Mouse (Mus musculus): ENCODE data around the gene Ankrd39.
"Not testable (repeated sequence)": the region's sequence is repeated elsewhere in the genome, so short reads cannot be mapped to it uniquely, and the experiment has no call there.

Gene Ankrd39

GRCm38 (mm10) chr1:36551904-36552303 is 4.7 kb upstream of the Ankrd39 start:
- no peak for DNase-seq

DNA sequence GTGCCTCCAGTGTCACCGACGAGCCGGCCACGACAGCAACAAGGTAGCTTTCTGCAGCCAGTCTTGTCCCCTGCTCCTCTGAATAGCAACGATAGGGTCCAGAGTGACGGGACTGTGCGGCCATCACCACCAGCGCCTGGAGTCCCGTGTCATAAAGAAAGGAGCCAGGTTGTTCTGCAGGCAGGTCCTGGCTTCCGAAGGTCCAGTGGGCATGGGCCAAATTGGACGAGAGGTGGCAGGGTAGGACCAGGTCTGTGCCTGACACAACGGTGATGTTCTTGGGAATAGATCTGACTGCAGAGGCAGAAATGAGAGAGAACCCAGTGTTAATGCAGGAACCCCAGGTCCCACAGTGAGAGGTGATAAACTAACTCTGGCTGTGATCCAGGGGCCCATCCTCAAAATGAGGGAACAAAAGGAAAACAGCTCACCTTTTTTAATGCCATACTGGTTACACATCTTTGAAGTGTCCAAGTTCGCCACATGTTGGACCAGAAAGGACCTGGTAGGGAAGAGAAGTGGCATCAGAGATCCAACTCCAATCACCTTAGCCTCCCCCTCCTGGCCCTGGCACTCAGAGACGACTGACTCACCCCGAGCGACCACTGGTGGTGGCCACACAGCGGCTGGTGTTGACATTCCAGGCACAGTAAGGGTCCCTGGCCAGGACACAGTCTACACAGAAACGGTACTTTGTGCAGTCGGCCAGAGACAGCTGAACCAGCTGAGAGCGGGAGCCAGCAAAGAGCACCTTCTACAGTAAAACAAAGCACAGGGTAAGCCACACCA is 3.0 kb upstream of the Ankrd39 start:
- no peak for DNase-seq

DNA sequence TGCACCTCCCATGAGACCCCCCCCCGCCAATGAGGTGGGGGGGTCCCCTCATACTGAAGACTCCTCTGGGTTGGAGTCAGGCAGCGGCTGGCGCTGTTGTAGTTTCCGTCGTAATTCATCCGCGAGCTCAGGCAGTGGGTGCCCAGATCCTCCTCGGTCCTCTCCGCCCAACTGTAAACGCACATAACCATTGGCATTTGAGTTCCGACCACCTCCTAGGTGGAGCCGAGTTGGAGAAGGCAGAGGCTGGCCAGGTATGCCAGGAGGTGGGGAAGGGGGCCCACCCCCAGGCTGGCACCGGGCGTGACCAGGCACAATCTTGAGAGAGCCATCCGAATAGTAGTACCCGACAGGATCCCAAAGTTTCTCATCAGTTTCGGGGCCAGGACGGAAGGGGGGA is 2.2 kb upstream of the Ankrd39 start:
- DNase-seq = no peak

- DNase-seq = no peak
Measured at GRCm38 (mm10) chr1:36548771-36549170, 1.5 kb upstream of the Ankrd39 start.

DNA sequence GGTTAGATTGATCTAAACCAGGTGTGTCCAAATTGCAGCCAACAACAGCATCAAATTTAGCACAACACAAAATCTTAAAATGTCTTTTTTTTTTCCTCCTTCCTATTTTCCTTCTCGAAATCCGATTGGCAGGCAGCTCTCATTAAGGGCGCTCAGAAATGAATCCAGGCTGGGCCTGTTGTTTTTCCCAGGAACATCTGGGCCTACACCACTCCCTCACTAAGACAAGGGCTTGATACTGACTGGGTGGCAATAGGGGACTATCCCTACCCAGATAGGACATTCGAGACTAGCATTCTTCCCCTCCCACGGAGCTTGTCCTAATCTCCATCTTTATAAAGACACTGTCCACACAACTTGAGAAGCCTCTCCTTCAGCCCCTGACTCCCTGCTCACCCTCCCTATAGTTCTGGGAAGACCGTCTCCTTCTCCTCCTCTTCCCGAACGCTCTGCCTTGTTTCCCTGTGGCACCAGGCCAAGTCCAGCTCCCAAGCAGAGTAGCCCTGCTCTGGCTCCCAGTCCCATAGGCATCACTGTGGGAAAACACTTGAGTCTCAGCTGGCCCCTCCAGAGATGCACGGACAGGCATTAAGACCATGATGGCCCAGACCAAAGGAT is 845 bp upstream of the Ankrd39 start:
- no peak for DNase-seq

DNA sequence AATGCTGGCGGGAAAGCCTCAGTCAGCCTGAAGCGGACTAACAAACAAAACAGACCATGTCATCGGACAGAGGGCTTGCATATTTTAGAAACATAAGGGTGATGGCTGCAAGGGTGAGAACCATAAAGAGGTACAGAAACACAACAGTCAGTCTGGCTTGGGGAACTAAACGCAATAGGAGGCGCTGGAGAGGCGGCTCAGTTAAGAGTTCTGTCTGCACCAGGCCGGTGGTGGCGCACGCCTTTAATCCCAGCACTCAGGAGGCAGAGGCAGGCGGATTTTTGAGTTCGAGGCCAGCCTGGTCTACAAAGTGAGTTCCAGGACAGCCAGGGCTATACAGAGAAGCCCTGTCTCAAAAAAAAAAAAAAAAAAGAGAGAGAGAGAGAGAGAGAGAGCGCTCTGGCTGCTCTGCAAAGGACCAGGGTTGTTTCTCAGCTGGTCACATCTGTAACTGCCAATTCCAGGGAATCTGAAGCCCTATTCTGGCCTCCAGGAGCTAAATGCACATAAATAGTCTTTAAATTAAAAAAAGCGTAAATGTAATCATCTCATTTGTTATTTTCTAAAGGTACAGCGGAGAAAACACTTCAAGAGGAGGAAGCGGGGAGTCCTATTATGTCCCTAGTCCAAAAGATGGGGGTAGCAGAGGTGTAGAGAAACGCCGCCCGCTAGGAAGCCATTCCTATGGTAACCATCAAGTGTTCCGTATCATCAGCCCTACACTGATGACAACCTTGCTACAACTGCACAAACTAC is 1.2 kb downstream of the Ankrd39 start:
- DNase-seq = no peak

GRCm38 (mm10) chr1:36545382-36545781 is 1.9 kb downstream of the Ankrd39 start:
- no peak for DNase-seq

GRCm38 (mm10) chr1:36542925-36543324 is 4.3 kb downstream of the Ankrd39 start:
- no peak for DNase-seq

DNA sequence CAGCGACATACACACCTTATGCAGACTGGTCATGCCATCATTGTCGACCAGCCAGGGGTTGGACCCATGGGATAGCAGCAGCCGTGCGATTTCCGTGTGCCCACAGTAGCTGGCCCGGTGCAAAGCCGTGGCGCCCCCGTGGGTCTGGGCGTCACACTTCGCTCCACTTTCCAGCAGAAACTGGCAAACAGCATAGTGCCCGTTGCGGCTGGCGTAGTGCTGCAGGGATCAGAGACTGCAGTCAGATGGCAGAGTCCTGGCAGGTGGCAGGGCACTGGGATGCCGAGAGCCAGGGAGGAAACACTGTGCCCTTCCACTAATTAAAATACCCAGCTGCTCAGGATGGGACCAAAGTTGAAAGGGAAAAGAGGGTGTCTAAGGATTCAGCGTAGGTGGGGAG is 5.4 kb downstream of the Ankrd39 start:
- DNase-seq = no peak

GRCm38 (mm10) chr1:36540807-36541206 is 6.4 kb downstream of the Ankrd39 start:
- no peak for DNase-seq

GRCm38 (mm10) chr1:36540132-36540531 is 7.1 kb downstream of the Ankrd39 start:
- no peak for DNase-seq

DNA sequence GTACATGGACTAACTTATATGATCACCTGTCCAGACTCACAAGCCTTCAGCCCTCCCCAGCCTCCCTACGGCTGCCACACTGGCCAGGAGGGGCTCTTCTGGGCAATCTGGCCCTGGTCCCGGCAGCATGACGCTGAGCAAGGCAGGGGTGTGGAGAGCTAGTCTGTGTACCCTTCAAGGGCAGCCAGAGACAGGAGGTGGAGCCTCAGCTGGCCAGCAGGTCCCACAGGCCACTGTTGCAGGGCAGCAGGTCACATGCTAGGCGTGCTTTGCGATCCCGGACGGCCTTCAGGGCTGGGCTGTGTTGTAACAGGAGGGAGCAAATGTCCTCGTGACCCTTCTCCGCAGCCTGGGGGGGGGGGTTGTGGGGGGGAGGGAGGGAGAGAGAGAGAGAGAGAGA is 8.1 kb downstream of the Ankrd39 start, which contains the start of gene Gm42417:
Gene Gm42417 (minus strand): TSS at position 244 of the 400 bp plus-strand sequence.
- DNase-seq = peak; percentile 85

GRCm38 (mm10) chr1:36538727-36539126 is 8.5 kb downstream of the Ankrd39 start:
- no peak for DNase-seq

DNA sequence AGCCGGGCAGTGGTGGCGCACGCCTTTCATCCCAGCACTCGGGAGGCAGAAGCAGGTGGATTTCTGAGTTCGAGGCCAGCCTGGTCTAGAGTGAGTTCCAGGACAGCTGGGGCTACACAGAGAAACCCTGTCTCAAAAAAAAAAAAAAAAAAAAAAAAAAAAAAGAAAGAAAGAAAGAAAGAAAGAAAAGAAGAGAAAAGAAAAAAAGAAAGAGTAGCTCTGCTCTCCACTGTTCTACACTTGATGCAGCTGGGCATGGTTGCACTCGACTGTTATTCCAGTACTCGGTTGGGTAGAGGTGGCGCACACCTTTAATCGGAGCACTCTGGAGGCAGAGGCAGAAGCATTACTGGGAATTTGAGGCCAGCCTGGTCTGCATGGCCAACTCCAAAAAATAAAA is 10.5 kb downstream of the Ankrd39 start, which contains the start of gene Ankrd23:
Gene Ankrd23 (minus strand): TSS at position 101 of the 400 bp plus-strand sequence.
- DNase-seq = not testable (repeated sequence)

DNA sequence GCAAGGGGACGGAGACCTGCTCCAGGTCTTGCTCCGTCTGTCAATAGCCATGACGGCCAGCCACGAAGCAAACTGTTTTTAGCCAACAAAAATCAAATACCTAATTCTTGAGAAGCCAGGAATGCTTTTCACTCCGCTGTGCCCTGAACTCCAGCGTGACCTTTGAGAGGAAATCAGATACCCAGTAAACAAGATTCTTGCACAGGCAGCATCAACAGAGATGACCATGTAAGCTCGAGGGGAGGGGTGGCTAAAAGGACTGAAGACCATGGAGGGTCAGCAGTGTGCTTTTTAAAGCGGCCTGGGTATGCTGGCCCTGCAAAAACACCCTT is 10.9 kb downstream of the Ankrd39 start:
- DNase-seq = no peak

DNA sequence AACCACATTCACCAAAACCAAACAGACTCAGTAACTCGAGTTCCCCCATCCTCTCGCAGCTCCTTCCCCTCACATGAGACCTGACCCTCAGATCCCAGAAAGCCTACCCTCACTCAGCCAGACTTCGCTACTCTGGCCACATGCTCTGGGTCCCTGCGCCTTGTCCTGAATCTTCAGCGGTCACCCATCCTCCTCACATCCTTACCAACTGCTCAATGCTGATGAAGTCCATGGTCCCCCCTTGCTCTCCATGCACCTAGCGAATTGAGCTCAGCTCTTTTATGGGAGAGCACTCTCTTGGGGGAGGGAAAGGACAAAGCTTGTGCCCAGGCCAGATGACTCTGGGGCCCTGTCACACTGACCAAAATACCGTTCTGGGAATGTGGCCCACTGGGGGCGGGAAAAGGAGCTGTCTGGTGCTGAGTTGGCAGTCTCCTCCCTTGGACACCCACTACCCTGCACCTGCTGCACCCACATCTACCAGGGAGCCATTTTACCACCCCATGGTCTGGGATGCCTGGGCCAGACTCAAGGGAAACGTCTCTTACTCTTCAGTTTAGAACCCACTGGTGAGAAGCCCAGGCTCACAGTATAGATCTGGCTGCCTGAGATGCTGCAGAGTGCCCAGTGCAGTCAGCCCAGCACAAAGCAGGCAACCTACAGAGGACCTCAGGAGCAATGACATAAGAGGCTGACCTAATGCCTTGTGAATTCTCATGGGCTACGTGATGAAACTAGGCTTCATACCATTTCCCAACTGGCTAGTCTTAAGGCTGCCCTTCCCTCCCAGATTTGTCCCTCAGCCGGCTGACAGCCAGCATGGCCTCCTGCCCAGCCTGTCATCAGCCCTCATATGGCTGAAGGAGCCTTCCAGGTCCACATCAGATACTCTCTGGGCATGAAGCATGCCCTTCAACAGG is 11.5 kb downstream of the Ankrd39 start:
- no peak for DNase-seq

- no peak for DNase-seq
Measured at GRCm38 (mm10) chr1:36534595-36535058, 12.6 kb downstream of the Ankrd39 start.

GRCm38 (mm10) chr1:36533546-36533945 is 13.7 kb downstream of the Ankrd39 start:
- DNase-seq = no peak

DNA sequence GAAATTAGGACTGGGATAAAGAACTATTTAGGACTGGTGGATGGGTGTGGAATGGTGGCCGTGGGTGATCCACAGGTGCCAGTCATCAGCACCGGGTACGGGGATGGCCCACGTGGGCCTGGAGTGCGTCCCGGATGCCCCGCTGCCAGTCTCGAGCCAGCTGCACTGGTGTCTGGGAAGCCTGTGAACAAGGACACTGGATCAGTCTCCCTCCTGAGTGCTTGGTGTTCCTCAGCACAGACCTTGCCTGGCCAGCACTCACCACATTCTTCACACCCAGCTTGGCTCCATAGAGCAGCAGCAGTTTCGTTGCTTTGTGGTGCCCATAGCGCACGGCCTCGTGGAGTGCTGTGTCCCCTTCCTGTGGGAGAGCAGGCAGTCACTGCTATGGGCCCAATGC is 15.8 kb downstream of the Ankrd39 start:
- DNase-seq = no peak

DNA sequence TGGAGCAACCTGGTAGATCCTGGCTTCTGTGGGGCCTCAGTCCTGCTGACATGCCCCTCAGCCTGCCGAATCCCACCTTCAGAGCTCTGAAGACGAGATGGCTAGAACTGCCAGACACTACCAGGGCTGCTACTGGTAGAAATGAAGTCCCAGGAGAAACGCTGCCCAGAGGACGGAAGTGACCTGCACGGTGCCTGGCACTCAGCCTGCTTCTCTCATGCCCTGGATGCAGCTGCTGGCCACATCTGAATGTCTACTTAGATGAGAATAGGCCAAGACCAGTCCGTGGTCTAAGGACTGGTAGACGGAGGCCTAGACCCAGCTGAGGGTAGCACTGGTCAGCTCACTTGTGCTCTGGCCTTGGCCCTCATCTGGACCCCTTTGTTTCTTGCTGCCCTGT is 16.3 kb downstream of the Ankrd39 start:
- no peak for DNase-seq

DNA sequence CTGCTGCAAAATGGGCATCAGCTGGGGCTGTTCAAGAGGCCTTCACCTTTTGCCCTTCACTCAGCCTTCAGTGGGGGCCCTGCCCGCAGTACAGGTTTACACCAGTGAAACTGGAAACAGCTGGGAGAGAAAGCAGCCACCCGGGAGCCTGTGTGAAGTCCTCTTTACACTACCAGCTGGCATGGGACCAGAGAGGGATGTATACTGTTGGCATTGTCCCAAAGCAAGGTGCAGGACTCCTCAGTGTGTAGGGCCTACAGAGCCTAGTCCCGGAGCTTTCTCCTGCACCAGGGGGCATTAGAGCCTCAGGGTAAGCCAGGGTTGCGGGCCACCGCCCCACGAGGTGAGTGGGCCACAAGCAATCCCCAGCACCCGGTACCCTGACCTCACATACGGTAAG is 16.8 kb downstream of the Ankrd39 start:
- no peak for DNase-seq

DNA sequence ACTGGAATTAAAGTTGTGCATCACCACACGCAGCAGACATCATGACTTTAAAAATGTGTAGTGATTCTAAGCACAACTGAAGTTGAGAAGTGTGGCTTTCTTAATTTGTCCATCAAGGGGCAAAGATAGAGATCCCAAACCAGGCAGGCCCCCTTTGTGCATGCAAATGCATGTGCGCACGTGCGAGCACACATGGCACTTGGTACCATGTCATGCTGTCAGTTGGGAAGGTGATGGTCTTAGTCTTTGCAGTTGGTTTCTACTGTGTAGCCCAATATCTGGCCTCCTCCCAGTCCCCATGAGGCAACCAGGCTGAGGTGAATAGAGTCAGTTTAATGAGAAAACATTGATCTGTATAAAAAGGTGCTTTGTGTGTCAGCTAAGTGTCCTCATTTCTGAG is 17.4 kb downstream of the Ankrd39 start:
- no peak for DNase-seq

GRCm38 (mm10) chr1:36529274-36529673 is 18.0 kb downstream of the Ankrd39 start:
- no peak for DNase-seq
